Mouse (Mus musculus) kidney, adult 18-20 months (tissue): ENCODE data around the gene Chd5.

Experiments used
- DNase-seq: peaks from one replicate; pipeline ENCODE4 v3.0.0; 2021

Chd5 gene

GRCm38 (mm10) chr4:152359700-152360099 is 21.2 kb downstream of the Chd5 start:
- DNase-seq, result no peak

- peak; percentile 20 for DNase-seq
Observed at GRCm38 (mm10) chr4:152360855-152361254, 22.4 kb downstream of the Chd5 start.

- DNase-seq, result no peak
Observed at GRCm38 (mm10) chr4:152362180-152362579, 23.7 kb downstream of the Chd5 start.

GRCm38 (mm10) chr4:152365228-152365627 is 26.8 kb downstream of the Chd5 start:
- no peak for DNase-seq

- no peak for DNase-seq
Observed at GRCm38 (mm10) chr4:152382528-152383252, 44.2 kb downstream of the Chd5 start.

DNA sequence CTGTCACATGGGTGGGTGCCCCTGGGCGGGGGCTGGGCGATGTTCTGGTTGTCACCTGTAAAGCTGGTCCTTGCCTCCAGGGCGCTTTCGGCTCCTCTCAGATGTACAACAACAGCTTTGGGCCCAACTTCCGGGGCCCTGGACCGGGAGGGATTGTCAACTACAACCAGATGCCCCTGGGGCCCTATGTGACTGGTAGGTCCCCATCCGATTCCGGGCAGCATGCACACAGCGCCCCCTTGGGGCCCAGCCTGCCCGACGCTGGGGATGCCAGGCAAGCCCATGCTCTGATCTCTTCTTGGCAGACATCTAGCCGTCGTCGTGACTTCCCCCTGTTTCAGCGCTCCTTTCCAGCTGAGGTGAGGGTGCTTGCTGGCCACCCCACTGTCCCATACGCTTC is 47.2 kb downstream of the Chd5 start:
- peak; percentile 7 for DNase-seq

GRCm38 (mm10) chr4:152392192-152392591 is 53.7 kb downstream of the Chd5 start:
- no peak for DNase-seq

DNA sequence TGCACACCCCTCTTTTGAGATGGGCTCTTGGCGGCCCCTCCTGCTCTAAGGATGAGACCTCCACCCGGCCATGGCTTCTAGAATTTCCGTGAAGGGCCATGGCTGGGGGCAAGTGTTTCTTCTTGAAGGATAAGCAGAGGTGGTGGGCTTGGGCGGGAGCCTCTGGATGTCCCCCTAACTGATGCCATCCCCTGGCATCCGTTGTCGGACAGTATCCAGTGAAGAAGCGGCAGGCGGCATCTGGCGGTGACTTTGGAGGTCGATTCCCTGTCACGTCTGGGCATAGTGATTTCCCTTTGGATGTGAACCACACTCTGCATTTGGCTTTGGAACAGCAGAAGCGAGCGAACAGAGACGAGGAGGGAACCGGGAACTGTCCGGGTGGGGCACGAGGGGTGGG is 54.2 kb downstream of the Chd5 start:
- no peak for DNase-seq

GRCm38 (mm10) chr4:152398926-152399325 is 60.5 kb downstream of the Chd5 start:
- no peak for DNase-seq

DNA sequence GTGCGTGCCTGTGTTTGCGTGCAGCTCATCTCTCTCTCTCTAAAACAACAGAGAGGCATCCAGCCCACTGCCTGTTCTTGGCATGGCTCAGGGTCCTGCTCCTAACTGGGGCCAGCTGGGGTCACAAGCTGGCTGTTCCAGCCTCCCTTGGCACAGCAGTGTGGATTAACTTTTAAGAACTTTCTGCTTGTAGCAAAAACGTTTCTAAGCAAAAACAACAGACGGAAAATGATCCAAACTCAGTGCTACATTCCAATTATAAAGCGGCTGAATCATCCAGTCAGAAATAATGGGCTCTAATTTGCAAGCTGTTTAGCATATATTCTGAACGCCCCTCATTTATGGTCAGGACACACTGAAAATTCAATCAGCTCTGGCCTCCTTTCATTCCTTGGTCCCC is 66.7 kb downstream of the Chd5 start:
- no peak for DNase-seq

DNA sequence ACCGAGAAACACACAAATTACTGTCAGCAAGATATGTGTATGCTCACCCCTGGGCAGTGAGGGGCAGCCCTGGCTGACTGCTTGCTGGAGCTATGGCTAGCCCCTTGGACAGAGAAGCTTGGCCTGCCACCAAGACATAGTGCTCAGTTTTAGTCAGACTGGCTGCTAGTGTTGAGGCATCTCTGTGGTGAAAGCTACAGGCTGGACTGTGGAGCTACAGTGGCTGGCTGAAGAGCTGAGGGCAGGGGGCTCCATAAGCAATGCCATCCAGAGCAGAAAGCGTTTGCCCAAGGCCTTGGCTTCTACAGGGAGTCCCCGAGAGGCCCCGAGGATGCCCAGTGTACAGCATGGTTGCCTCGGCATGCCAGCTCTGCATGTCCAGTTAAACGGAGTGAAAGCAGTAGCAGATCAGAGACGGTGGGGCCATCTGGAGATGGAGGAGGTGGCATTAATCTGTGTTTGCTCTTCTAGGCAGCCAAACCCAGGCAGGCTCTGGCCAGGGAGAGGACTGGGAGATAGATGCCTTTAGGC is 67.3 kb downstream of the Chd5 start:
- DNase-seq, result no peak

- DNase-seq, result no peak
Observed at GRCm38 (mm10) chr4:152406531-152406930, 68.1 kb downstream of the Chd5 start.

DNA sequence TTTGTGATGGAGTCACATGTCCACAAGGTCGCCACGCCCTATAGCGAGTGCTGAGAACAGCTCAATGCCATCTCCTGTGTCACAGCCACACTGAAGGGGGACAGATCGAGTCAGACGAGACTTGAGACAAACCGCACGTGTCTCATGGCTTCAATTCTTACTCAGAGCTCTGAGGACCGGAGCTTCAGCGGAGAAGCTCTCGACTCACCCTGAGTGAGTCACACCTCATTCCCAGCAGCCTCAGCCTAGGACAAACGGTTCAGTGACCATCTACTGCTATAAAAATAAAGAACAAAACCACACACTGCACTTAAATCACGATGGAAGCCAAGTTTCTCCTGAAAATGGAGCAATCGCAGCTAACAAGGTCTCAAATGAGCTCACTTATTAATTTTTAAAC is 72.5 kb downstream of the Chd5 start:
- no peak for DNase-seq

GRCm38 (mm10) chr4:152412524-152413080 is 74.2 kb downstream of the Chd5 start:
- DNase-seq, result no peak

DNA sequence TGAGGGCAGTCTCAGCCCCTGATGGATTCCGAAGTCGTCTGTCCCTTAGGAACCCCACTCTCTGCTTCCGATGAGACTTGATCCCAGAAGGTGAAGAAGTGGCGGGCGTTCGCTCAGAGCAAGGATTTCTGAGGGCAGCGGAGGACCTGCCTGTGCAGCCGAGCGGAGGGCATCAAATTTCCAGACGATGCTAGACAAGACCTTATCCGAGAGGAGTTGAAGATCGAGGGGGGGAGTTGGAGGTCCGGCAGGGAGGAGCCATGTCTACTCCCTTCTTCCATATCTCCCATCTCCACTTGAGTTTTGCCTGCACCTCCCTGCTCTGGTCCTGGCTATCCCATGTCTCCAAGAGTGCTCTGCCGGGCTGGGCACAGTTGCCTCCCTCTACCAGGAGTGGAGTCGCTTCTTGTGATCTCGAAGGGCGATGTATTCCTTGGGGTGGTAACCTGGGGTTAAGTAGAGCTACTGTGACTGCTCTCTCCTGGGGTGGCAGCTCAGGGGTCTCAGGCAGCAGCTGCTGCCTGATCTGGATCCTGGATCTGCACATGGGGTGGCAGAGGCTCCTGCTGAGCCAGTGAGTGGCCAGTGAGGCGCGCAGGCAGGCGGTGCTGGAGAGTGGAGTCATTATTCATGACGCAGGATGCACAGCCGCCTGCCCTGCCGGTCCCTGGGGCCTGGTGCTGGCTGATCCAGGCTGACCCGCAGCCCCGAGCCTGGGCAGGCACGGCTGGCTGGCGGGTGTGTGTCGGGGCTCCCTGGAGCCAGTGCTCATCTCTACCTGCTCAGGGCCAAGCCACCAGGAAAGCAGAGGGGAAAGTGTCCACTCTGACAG is 80.0 kb downstream of the Chd5 start:
- DNase-seq, result no peak

GRCm38 (mm10) chr4:152423576-152423975 is 85.1 kb downstream of the Chd5 start:
- no peak for DNase-seq

- peak; percentile 14 for DNase-seq
Observed at GRCm38 (mm10) chr4:152424341-152424740, 85.9 kb downstream of the Chd5 start.

DNA sequence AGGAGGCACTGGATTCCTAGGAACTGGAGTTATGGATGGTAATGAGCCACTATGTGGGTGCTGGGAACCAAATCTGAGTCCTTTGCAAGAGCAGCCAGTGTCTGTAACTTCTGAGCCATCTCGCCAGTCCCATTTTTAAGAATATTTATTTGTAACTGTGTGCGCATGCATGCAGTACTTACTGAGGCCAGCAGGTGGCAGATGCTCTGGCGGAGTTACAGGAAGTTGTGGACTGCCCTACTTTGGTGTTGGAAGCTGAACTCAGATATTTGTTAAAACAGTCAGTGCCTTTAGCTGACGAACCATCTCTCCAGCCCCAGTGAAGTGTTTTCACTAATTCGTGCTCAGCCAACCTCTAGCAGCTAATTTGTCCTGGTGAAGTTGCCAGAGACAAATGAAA is 86.5 kb downstream of the Chd5 start:
- DNase-seq, result no peak

- DNase-seq, result no peak
Observed at GRCm38 (mm10) chr4:152428259-152428658, 89.8 kb downstream of the Chd5 start.

DNA sequence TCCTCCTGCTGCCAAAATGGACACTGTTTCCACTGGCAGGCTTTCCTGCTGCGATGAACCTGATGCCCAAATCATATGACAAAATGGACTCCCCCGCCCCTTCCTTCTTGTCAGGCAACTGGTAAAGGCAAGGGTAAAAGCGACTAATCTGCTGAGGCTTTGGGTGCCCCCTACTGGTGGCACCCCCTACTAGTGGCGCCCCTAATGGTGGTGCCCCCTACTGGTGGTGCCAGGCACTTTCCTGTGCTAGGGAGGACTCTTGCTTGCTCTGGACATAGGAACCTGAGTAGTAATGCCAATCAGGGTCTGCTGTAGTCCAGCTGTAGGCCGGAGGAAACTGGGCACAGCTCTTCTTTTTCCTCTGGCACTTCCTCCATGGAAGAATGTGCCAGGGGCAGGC is 93.9 kb downstream of the Chd5 start:
- peak; percentile 47 for DNase-seq

DNA sequence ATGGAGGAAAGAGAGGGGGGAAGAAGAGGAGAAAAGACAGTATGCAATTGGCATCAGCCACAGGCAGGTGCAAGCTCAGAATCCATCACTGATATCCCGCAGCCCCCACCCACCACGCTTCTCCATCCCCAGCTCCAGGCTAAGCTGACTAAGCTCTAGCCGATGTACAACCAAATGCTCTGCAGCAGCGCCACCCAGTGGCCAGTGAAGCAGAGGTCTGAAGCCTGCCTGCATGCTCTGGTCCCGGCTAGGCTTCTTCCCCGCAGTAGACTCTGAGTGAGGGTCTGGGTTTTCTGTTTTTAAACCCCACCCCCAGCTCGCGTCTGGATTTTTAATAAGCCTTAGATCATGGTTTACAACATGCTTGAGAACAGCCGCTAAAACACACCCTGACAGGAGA is 96.4 kb downstream of the Chd5 start:
- peak; percentile 84 for DNase-seq

DNA sequence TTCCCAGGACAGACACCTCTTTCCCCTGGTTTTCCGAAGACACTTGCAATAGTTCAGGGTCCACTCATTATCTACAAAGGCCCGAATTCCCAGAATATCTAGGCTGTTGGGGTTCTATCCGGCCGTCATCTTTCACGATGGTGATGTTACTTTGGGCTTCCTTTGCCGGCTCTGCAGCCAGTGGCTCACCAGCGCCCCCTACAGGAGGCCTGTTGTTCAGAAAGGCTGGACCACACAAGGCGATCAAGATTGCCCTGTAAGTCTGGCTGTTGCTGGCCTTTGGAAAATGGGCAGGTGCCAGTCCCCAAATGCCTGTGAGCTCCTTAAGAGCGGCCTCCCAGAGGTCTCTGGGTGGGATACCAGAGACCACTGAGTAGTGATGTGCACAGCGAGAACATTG is 96.8 kb downstream of the Chd5 start:
- DNase-seq, result peak; percentile 69
